Mouse (Mus musculus) natural killer cell, adult 2 months (primary cell): ENCODE data around the gene Tox3.
A peak's percentile ranks its signal among the peaks of the same experiment; 100 is the strongest.

Experiments
- DNase-seq, 2 experiments: peaks; one replicate each; pipeline ENCODE4 v3.0.0; 2022; ENCODE audit warnings: low spot score in 2 of 2

Tox3 gene

GRCm38 (mm10) chr8:90348178-90348925 is at the start of gene Tox3:
Tox3 (minus strand) TSS chr8:90348343.
- DNase-seq, result no peak

- no peak for DNase-seq
Observed at GRCm38 (mm10) chr8:90392643-90393042, 44.5 kb upstream of the Tox3 start.

- DNase-seq, result no peak
Observed at GRCm38 (mm10) chr8:90391483-90392074, 43.4 kb upstream of the Tox3 start.

GRCm38 (mm10) chr8:90390827-90391226 is 42.7 kb upstream of the Tox3 start:
- DNase-seq, result no peak

DNA sequence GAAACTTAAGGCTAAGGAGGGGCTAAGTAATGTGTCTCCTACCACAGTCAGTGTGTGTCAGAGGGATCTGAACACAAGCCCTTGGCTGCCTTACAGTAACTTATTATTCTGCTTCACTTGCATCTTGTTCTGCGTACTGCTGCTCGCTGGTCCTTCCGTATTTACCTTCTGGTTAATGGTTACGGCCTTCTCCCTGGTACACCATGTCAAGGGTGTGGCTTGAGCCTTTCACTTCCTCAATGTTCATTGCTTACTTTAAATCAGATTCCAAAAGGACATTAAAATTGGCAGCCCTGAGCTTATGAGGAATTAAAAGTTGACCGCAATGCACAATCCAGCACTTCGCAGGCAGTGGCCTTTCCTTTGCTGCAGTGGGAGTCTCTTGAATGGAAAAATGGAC is 30.9 kb upstream of the Tox3 start:
- DNase-seq, result no peak

DNA sequence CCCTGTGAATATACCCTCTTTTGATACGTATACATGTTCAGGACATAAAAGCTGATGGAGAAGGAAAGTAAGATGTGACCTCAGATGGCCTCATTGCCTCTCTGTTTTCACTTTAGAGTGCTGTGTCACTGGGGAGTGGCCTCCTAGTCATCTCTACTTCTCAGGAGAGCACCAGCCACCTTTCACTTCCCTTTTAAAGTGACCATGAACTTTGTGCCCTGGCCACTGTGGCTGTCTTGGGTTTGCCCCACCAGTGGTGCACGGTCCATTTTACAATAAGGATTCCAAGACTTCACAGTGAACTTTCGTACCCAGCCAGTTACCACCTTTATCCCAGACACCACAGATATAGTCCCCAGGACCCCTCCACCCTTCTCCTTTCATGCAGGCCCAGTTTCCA is 29.9 kb upstream of the Tox3 start:
- no peak for DNase-seq

DNA sequence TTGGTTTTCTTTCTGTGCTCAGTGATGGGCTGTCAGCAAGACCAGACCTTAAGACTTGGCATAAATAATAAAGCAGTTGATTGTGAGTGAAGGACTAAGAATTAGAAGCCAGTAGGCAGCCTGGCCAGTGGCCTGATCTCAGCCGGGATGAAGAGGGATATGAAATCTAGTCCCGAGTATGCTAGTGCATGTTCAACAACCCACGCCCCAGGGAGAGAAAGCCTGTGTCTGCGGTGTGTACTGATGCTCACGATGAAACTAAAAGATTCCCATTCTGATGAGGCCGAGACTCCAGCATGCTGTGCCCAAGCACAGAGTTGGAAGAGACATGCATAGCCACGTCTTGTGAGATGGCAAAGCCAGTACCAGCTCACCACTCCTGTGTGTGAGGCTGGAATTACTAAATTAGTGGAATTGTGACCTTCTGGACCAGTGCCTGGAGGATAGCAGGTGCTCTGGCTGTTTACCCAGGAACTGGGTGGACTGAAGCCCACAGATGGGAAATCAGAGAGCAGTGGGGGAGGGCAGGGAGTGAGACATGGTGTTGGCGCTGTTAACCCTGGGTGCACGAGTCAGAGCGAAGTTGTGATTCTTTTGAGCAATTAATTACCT is 23.6 kb upstream of the Tox3 start:
- no peak for DNase-seq

- DNase-seq, result no peak
Observed at GRCm38 (mm10) chr8:90369876-90370275, 21.7 kb upstream of the Tox3 start.

- DNase-seq, result peak in 1 of 2 experiments; percentile 1
Observed at GRCm38 (mm10) chr8:90356729-90357128, 8.6 kb upstream of the Tox3 start.

DNA sequence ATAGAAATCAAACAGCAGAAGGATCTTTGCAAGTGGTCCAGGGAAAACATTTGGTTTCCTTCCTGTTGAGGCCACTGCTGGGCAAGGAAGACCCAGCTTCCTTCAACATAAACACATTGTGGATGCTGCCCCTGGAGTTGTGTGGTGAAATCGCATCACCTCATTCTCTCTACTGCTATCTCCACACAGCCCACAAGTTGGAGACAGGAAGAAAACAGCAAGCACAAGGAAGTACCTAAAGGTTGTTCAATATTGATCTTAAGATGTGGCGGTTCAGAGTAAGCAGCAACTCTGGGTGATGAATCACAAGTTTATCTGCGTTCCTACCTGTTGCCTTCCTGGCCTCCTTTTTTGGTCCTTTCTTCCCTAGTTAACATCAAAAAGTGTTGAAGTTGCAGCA is 6.6 kb upstream of the Tox3 start:
- DNase-seq, result no peak

DNA sequence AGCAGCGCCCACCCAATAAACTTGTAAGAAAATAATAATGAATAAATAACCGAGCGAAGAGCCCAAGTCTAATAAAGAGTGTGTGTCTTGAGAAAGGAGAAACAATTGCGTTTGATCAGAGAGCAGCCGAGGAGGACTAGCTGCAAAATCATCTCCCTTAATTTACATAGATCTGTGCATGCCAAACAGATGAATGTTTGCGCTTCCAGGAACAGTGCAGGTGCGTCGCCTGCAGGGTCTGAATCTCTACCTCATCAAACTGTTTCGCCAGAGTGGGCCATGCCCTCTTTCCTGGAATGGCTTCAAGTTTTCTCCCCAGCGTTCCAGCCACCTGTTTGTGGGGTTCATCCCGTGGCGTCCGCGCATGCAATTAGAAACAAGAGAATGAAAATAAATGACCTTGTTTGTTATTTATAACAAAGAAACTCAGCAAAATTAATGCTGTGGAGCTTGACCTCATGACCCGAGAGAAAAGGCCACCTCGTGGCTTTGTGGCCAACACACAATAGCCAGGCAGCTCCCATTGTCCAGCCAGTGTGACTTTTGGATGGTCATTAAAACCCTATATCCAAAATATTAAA is 5.9 kb upstream of the Tox3 start:
- no peak for DNase-seq

GRCm38 (mm10) chr8:90353499-90353898 is 5.4 kb upstream of the Tox3 start:
- no peak for DNase-seq

GRCm38 (mm10) chr8:90352991-90353390 is 4.8 kb upstream of the Tox3 start:
- DNase-seq, result no peak

DNA sequence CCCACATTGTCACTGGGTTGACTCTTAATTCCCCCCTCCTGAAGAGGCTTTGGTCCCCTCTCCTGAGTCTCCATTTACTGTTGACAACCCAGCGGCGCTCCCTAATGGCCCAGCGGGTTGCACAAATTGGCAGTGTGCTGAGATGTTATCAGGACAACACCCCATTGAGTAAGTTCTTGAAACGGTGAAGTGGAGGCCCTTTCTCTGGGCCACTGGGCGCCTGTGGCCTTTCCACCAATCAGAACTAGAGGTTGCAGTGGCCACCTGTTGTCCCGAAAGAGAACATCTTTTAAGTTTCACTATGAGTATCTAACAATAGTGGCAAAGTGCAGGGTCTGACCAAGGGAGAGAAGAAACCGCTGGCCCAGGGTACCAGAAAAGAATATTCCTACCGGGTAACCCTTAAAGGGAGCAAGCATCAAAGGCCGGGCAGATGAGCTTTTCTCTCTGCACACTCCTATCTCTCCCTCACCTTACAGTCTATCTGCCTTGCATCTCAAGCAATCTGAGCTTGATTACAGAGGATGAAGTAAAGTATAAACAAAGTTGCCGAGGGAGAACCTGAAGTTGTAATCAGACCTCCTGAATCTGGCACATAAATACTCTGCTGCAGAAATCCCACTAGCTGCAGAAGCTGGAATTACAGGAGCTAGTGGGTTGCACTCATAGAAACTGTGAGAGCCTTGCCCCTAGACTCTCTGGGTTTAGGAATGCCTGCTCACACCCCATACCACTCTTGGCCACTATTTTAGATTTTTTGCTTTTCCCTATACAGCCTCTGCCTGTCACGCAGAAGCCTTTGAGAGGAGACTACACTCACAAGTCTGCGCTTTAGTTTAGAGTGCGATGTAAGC is 1.8 kb upstream of the Tox3 start:
- no peak for DNase-seq

GRCm38 (mm10) chr8:90348926-90349683 is 962 bp upstream of the Tox3 start:
- no peak for DNase-seq

GRCm38 (mm10) chr8:90347581-90348177 is 464 bp downstream of the Tox3 start:
- DNase-seq, result no peak

GRCm38 (mm10) chr8:90346880-90347535 is 1.1 kb downstream of the Tox3 start:
- DNase-seq, result no peak

- no peak for DNase-seq
Observed at GRCm38 (mm10) chr8:90346138-90346879, 1.8 kb downstream of the Tox3 start.
